Mouse (Mus musculus) megakaryocyte-erythroid progenitor cell, adult 5 weeks (primary cell): ENCODE measurements around the gene Prickle1. TPM values are rescaled to one million over a fixed set of nuclear protein-coding genes. Genes with fewer than 3 reads are reported as not detected.

ENCODE experiments used
- polyA plus RNA-seq: library from polyadenylated mRNA; stranded (reverse); fragments of >175 nt; gene quantifications from 2 replicates; pipeline ENCODE4 v1.2.3, GENCODE M21; 2012

Gene Prickle1
- polyA plus RNA-seq, result 1.4 and 2.8 TPM in 2 replicates

GRCm38 (mm10) chr15:93595746-93596145 is at the start of gene Prickle1:
TSS of gene Prickle1 (minus strand) at chr15:93595891.

Other genes starting within 250 kb of the Prickle1 start
- gene Zcrb1, start 197.6 kb downstream of the Prickle1 start, polyA plus RNA-seq, result 106 and 115 TPM in 2 replicates
- gene Pphln1, start 197.5 kb downstream of the Prickle1 start, polyA plus RNA-seq, result 8.7 and 10.0 TPM in 2 replicates